Mouse (Mus musculus): ENCODE results near the gene Lcn8. TPM values are rescaled to one million over a fixed set of nuclear protein-coding genes. Genes with fewer than 3 reads are reported as not detected.
"Not testable (repeated sequence)": the region's sequence is repeated elsewhere in the genome, so short reads cannot be mapped to it uniquely, and the experiment has no call there.

Lcn8 gene
- polyA plus RNA-seq, 1 experiment from 2014 or later = not detected

GRCm38 (mm10) chr2:25664125-25664524 lies 11.2 kb downstream of the Lcn8 start:
- DNase-seq (ENCODE audit: low read depth, low spot score) (no peak), ATAC-seq (no peak)
- no peak for TF ChIP-seq CTCF (IDR thresholded peaks at IDR 0.05)
- ChIA-PET POLR2A (no interaction called here), CTCF (no interaction called here)
- no peaks in the 10 kb centered on the region for H3K27me3 ChIP-seq
- in situ Hi-C loops (cut with MboI; ENCODE audit: low pct_unique_long_range_greater_than_20kb) = no loop called here

GRCm38 (mm10) chr2:25666516-25666915 lies 13.6 kb downstream of the Lcn8 start:
- ChIA-PET CTCF (no interaction called here), POLR2A (no interaction called here)
- TF ChIP-seq CTCF (IDR thresholded peaks at IDR 0.05) = no peak
- in situ Hi-C loops (cut with MboI; ENCODE audit: low pct_unique_long_range_greater_than_20kb) = no loop called here
- peaks cover under 1% of the 10 kb centered on the region for H3K27me3 ChIP-seq
- DNase-seq (ENCODE audit: low read depth, low spot score) (no peak), ATAC-seq (no peak)

- peaks cover 23% of the 10 kb centered on the region for H3K27me3 ChIP-seq
- ATAC-seq (no peak), DNase-seq (ENCODE audit: low read depth, low spot score) (no peak)
- no peak for TF ChIP-seq CTCF (IDR thresholded peaks at IDR 0.05)
- CTCF ChIA-PET = interaction anchor here (1.5 kb wide), 1 partner anchor 16 kb away, joined by 4 read pairs; no protein-coding TSS in a partner anchor
- in situ Hi-C loops (cut with MboI; ENCODE audit: low pct_unique_long_range_greater_than_20kb) = no loop called here
- POLR2A ChIA-PET = no interaction called here
These were observed 23.6 kb downstream of the Lcn8 start, which contains the start of gene Lcn6 for GRCm38 (mm10) chr2:25676486-25676885. Gene Lcn6, plus strand, starts transcription at chr2:25676786.

- peaks cover 26% of the 10 kb centered on the region for H3K27me3 ChIP-seq
- ChIA-PET CTCF (no interaction called here), POLR2A (no interaction called here)
- no peak for ATAC-seq
- no peak for TF ChIP-seq CTCF (IDR thresholded peaks at IDR 0.05)
- DNase-seq (ENCODE audit: low read depth, low spot score) = no peak
- in situ Hi-C loops (cut with MboI; ENCODE audit: low pct_unique_long_range_greater_than_20kb) = no loop called here
These were observed 26.6 kb downstream of the Lcn8 start for GRCm38 (mm10) chr2:25679559-25679958.

- POLR2A ChIA-PET = no interaction called here
- no peak for ATAC-seq
- no peak for TF ChIP-seq CTCF (IDR thresholded peaks at IDR 0.05)
- H3K27me3 ChIP-seq = peaks cover 26% of the 10 kb centered on the region
- in situ Hi-C loops (cut with MboI; ENCODE audit: low pct_unique_long_range_greater_than_20kb) = no loop called here
- CTCF ChIA-PET = no interaction called here
- DNase-seq (ENCODE audit: low read depth, low spot score) = no peak
These were observed 29.5 kb downstream of the Lcn8 start, which contains the start of gene Lcn10 for GRCm38 (mm10) chr2:25682426-25682825. Gene Lcn10, plus strand, starts transcription at chr2:25682726.

- peaks cover 11% of the 10 kb centered on the region for H3K27me3 ChIP-seq
- POLR2A ChIA-PET = no interaction called here
- TF ChIP-seq CTCF (IDR thresholded peaks at IDR 0.05) = no peak
- in situ Hi-C loops (cut with MboI; ENCODE audit: low pct_unique_long_range_greater_than_20kb) = no loop called here
- ATAC-seq (no peak), DNase-seq (ENCODE audit: low read depth, low spot score) (no peak)
- CTCF ChIA-PET = no interaction called here
These were observed 34.0 kb downstream of the Lcn8 start for GRCm38 (mm10) chr2:25686941-25687340.

GRCm38 (mm10) chr2:25694605-25695004 lies 41.7 kb downstream of the Lcn8 start:
- H3K27me3 ChIP-seq = peaks cover 4% of the 10 kb centered on the region
- no peak for DNase-seq (ENCODE audit: low read depth, low spot score)
- ChIA-PET POLR2A (no interaction called here), CTCF (interaction anchor here (2.4 kb wide), 1 partner anchor 12 kb away, joined by 14 read pairs; the partner anchor contains the start of gene Bmyc)
- in situ Hi-C loops (cut with MboI; ENCODE audit: low pct_unique_long_range_greater_than_20kb) = no loop called here
- ATAC-seq = peak; percentile 39
- peak; percentile 74 for TF ChIP-seq CTCF (IDR thresholded peaks at IDR 0.05)

- ATAC-seq = no peak
- CTCF ChIA-PET = no interaction called here
- POLR2A ChIA-PET = no interaction called here
- no peak for TF ChIP-seq CTCF (IDR thresholded peaks at IDR 0.05)
- no peak for DNase-seq (ENCODE audit: low read depth, low spot score)
- in situ Hi-C loops (cut with MboI; ENCODE audit: low pct_unique_long_range_greater_than_20kb) = no loop called here
- H3K27me3 ChIP-seq = peaks cover 4% of the 10 kb centered on the region
These were observed 44.0 kb downstream of the Lcn8 start for GRCm38 (mm10) chr2:25696951-25697350.

- no peak for TF ChIP-seq CTCF (IDR thresholded peaks at IDR 0.05)
- ChIA-PET POLR2A (no interaction called here), CTCF (no interaction called here)
- ATAC-seq (no peak), DNase-seq (ENCODE audit: low read depth, low spot score) (no peak)
- peaks cover 4% of the 10 kb centered on the region for H3K27me3 ChIP-seq
- in situ Hi-C loops (cut with MboI; ENCODE audit: low pct_unique_long_range_greater_than_20kb) = no loop called here
These were observed 45.8 kb downstream of the Lcn8 start for GRCm38 (mm10) chr2:25698696-25699095.

- DNase-seq (ENCODE audit: low read depth, low spot score); CTCF ChIA-PET; ATAC-seq; POLR2A ChIA-PET; H3K27me3 ChIP-seq; in situ Hi-C loops (cut with MboI; ENCODE audit: low pct_unique_long_range_greater_than_20kb): not testable (repeated sequence)
These were observed 46.8 kb downstream of the Lcn8 start, which contains the start of gene Obp2a for GRCm38 (mm10) chr2:25699743-25700142. Gene Obp2a, plus strand, starts transcription at chr2:25700043.

GRCm38 (mm10) chr2:25701001-25701400 lies 48.1 kb downstream of the Lcn8 start:
- ATAC-seq = no peak
- TF ChIP-seq CTCF (IDR thresholded peaks at IDR 0.05) = no peak
- ChIA-PET POLR2A (interaction anchor here (0.6 kb wide), 1 partner anchor 712 kb away, joined by 3 read pairs; no protein-coding TSS in a partner anchor), CTCF (no interaction called here)
- peaks cover 4% of the 10 kb centered on the region for H3K27me3 ChIP-seq
- in situ Hi-C loops (cut with MboI; ENCODE audit: low pct_unique_long_range_greater_than_20kb) = no loop called here
- DNase-seq (ENCODE audit: low read depth, low spot score) = no peak

GRCm38 (mm10) chr2:25703706-25704105 lies 50.8 kb downstream of the Lcn8 start:
- ChIA-PET CTCF (no interaction called here), POLR2A (no interaction called here)
- TF ChIP-seq CTCF (IDR thresholded peaks at IDR 0.05) = no peak
- peaks cover 4% of the 10 kb centered on the region for H3K27me3 ChIP-seq
- ATAC-seq = no peak
- no peak for DNase-seq (ENCODE audit: low read depth, low spot score)
- in situ Hi-C loops (cut with MboI; ENCODE audit: low pct_unique_long_range_greater_than_20kb) = no loop called here

Other genes with a start within 250 kb of the Lcn8 start
- gene Fut7, start 229.9 kb upstream of the Lcn8 start, polyA plus RNA-seq (2021) = 0.09 TPM
- 98.6 TPM for gene Abca2, start 224.4 kb upstream of the Lcn8 start, polyA plus RNA-seq (2021)
- gene Clic3, start 196.3 kb upstream of the Lcn8 start, polyA plus RNA-seq (2021) = 1.0 TPM
- gene Paxx, start 192.0 kb upstream of the Lcn8 start, polyA plus RNA-seq (2021) = 23.3 TPM
- gene Ptgds, start 183.1 kb upstream of the Lcn8 start, polyA plus RNA-seq (2021) = 33.6 TPM
- not detected for gene Lcn12, start 159.2 kb upstream of the Lcn8 start, polyA plus RNA-seq (2021)
- gene Fbxw5, start 152.4 kb upstream of the Lcn8 start, polyA plus RNA-seq (2021) = 85.5 TPM
- 5.2 TPM for gene C8g, start 151.4 kb upstream of the Lcn8 start, polyA plus RNA-seq (2021)
- 30.4 TPM for gene Traf2, start 106.2 kb upstream of the Lcn8 start, polyA plus RNA-seq (2021)
- gene Edf1, start 95.3 kb upstream of the Lcn8 start, polyA plus RNA-seq (2021) = 285 TPM
- gene Mamdc4, start 78.3 kb upstream of the Lcn8 start, polyA plus RNA-seq (2021) = 15.4 TPM
- 139 TPM for gene Phpt1, start 77.9 kb upstream of the Lcn8 start, polyA plus RNA-seq (2021)
- 4.0 TPM for gene Ajm1, start 71.4 kb upstream of the Lcn8 start, polyA plus RNA-seq (2021)
- 90.3 TPM for gene Rabl6, start 44.6 kb upstream of the Lcn8 start, polyA plus RNA-seq (2021)
- gene Ccdc183, start 35.4 kb upstream of the Lcn8 start, polyA plus RNA-seq (2021) = 0.36 TPM
- gene Tmem141, start 31.1 kb upstream of the Lcn8 start, polyA plus RNA-seq (2021) = 17.5 TPM
- gene Fcna, start 25.1 kb upstream of the Lcn8 start, polyA plus RNA-seq (2021) = not detected
- not detected for gene Lcn5, start 4.8 kb downstream of the Lcn8 start, polyA plus RNA-seq (2021)
- gene Lcn6, start 23.7 kb downstream of the Lcn8 start, polyA plus RNA-seq (2021) = not detected
- not detected for gene Lcn10, start 29.6 kb downstream of the Lcn8 start, polyA plus RNA-seq (2021)
- gene Obp2a, start 46.9 kb downstream of the Lcn8 start, polyA plus RNA-seq (2021) = not detected
- 17.0 TPM for gene Bmyc, start 53.6 kb downstream of the Lcn8 start, polyA plus RNA-seq (2021)
- gene Obp2b, start 83.9 kb downstream of the Lcn8 start, polyA plus RNA-seq (2021) = not detected
- gene Lcn3, start 112.4 kb downstream of the Lcn8 start, polyA plus RNA-seq (2021) = not detected
- gene Lcn11, start 123.9 kb downstream of the Lcn8 start, polyA plus RNA-seq (2021) = not detected
- gene Gm13539, start 129.1 kb downstream of the Lcn8 start, polyA plus RNA-seq (2021) = not detected
- gene Glt6d1, start 162.7 kb downstream of the Lcn8 start, polyA plus RNA-seq (2021) = not detected
- not detected for gene Lcn9, start 170.0 kb downstream of the Lcn8 start, polyA plus RNA-seq (2021)
- not detected for gene Sohlh1, start 194.1 kb downstream of the Lcn8 start, polyA plus RNA-seq (2021)
- gene Kcnt1, start 210.6 kb downstream of the Lcn8 start, polyA plus RNA-seq (2021) = 0.06 TPM